Mouse (Mus musculus) telencephalon, adult 2 months (tissue): Measurements from ENCODE around the gene Noto.

Experiments
- DNase-seq: peaks from one replicate; pipeline ENCODE4 v3.0.0-alpha.2; 2011; ENCODE audit warnings: low read depth, low spot score

Gene Noto

GRCm38 (mm10) chr6:85423836-85424379, at the start of gene Noto:
TSS of gene Noto (plus strand) at chr6:85423886.
- DNase-seq, result no peak

GRCm38 (mm10) chr6:85373951-85374733, 49.5 kb upstream of the Noto start, which contains the start of gene Rab11fip5:
TSS of gene Rab11fip5 (minus strand) at chr6:85374634.
- DNase-seq, result no peak

- DNase-seq, result peak; percentile 96
Measured at GRCm38 (mm10) chr6:85374734-85375114, 49.0 kb upstream of the Noto start.

GRCm38 (mm10) chr6:85377066-85377734, 46.5 kb upstream of the Noto start:
- DNase-seq, result no peak

- no peak for DNase-seq
Measured at GRCm38 (mm10) chr6:85377876-85378275, 45.8 kb upstream of the Noto start.

GRCm38 (mm10) chr6:85378629-85379028, 45.1 kb upstream of the Noto start:
- no peak for DNase-seq

GRCm38 (mm10) chr6:85380201-85380900, 43.3 kb upstream of the Noto start:
- peak; percentile 55 for DNase-seq

GRCm38 (mm10) chr6:85380901-85381647, 42.6 kb upstream of the Noto start:
- DNase-seq, result no peak

- no peak for DNase-seq
Measured at GRCm38 (mm10) chr6:85381648-85382020, 42.1 kb upstream of the Noto start.

- DNase-seq, result no peak
Measured at GRCm38 (mm10) chr6:85382791-85383190, 40.9 kb upstream of the Noto start.

GRCm38 (mm10) chr6:85388608-85389007, 35.1 kb upstream of the Noto start:
- DNase-seq, result no peak

- no peak for DNase-seq
Measured at GRCm38 (mm10) chr6:85391803-85392202, 31.9 kb upstream of the Noto start.

GRCm38 (mm10) chr6:85395360-85395759, 28.3 kb upstream of the Noto start:
- no peak for DNase-seq

- DNase-seq, result peak; percentile 6
Measured at GRCm38 (mm10) chr6:85397165-85397564, 26.5 kb upstream of the Noto start.

- no peak for DNase-seq
Measured at GRCm38 (mm10) chr6:85399715-85400114, 24.0 kb upstream of the Noto start.

- DNase-seq, result no peak
Measured at GRCm38 (mm10) chr6:85402613-85403012, 21.1 kb upstream of the Noto start.

- DNase-seq, result no peak
Measured at GRCm38 (mm10) chr6:85403039-85403438, 20.6 kb upstream of the Noto start.

- no peak for DNase-seq
Measured at GRCm38 (mm10) chr6:85409003-85409402, 14.7 kb upstream of the Noto start.

GRCm38 (mm10) chr6:85410771-85411273, 12.9 kb upstream of the Noto start:
- DNase-seq, result peak; percentile 41

- DNase-seq, result no peak
Measured at GRCm38 (mm10) chr6:85415829-85416228, 7.9 kb upstream of the Noto start.

GRCm38 (mm10) chr6:85419150-85419549, 4.5 kb upstream of the Noto start:
- DNase-seq, result no peak
